Mouse (Mus musculus): ENCODE data around the gene Ferd3l. TPM values are rescaled to one million over a fixed set of nuclear protein-coding genes. Genes with fewer than 3 reads are reported as not detected.

Gene Ferd3l
- polyA plus RNA-seq, 1 experiment, result not detected

GRCm38 (mm10) chr12:33954931-33955565 is 26.8 kb downstream of the Ferd3l start:
- Histone ChIP-seq H3K36me3 (ENCODE audit: control insufficient read depth, insufficient read depth, low read length, poor library complexity, severe bottlenecking) (no peaks in the 10 kb centered on the region), H3K27me3 (ENCODE audit: control insufficient read depth, insufficient read depth, low read length, poor library complexity, severe bottlenecking) (peaks cover 24% of the 10 kb centered on the region), H3K9me3 (replicated peaks; ENCODE audit: control insufficient read depth, insufficient read depth, low read length, poor library complexity, severe bottlenecking) (no peaks in the 10 kb centered on the region), H3K4me3 (ENCODE audit: low read depth, low read length) (no peak overlapping the region), H3K27ac (ENCODE audit: insufficient read depth, low read length) (no peak overlapping the region), H3K9ac (ENCODE audit: low read depth, poor library complexity, severe bottlenecking) (no peak overlapping the region), H3K4me1 (ENCODE audit: control insufficient read depth, insufficient read depth, low read length) (no peaks in the 10 kb centered on the region)
- TF ChIP-seq EP300 (IDR thresholded peaks at IDR 0.05; ENCODE audit: insufficient read depth, low read depth, low read length) (no peak), POLR2A (IDR thresholded peaks at IDR 0.05; ENCODE audit: insufficient read depth, low read length) (no peak), CTCF (IDR thresholded peaks at IDR 0.05; ENCODE audit: low read depth, low read length) (no peak)

DNA sequence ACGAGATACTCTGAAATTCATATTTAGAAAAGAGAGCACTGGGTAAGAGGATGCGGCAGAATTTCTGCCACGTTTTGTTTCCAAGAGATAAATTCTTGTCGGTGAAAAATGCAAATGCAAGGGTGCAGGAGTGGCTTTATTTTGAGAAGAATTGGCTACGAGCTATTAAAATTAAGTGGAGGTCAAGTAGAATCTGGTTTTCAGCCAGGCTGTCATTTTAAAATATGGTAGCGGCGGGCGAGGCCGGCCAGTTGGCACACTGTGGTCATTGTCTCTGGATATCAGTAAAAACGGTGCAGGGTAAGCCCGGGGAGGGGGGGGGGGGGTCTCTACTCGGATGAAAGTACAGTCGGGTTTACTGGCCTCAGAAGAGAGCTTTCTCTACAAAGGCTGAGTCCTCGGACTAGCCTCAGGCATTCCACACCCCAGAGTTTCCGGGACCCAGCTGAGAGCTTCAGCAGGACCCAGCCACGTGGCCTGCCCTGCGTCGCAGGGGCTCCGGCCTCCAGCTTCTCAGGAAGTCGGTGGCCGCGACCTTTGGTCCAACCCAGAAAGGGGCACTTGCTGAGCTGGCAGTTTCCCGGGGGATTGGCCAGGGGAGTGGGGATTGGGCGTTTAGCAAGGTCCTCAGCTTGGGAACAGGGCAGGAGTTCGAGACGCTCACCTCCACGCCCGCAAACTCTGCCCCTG is 27.5 kb downstream of the Ferd3l start:
- Histone ChIP-seq H3K4me3 (ENCODE audit: low read depth, low read length) (no peak overlapping the region), H3K27me3 (ENCODE audit: control insufficient read depth, insufficient read depth, low read length, poor library complexity, severe bottlenecking) (peaks cover 24% of the 10 kb centered on the region), H3K27ac (ENCODE audit: insufficient read depth, low read length) (no peak overlapping the region), H3K9ac (ENCODE audit: low read depth, poor library complexity, severe bottlenecking) (no peak overlapping the region), H3K4me1 (ENCODE audit: control insufficient read depth, insufficient read depth, low read length) (no peaks in the 10 kb centered on the region), H3K9me3 (replicated peaks; ENCODE audit: control insufficient read depth, insufficient read depth, low read length, poor library complexity, severe bottlenecking) (no peaks in the 10 kb centered on the region), H3K36me3 (ENCODE audit: control insufficient read depth, insufficient read depth, low read length, poor library complexity, severe bottlenecking) (no peaks in the 10 kb centered on the region)
- TF ChIP-seq EP300 (IDR thresholded peaks at IDR 0.05; ENCODE audit: insufficient read depth, low read depth, low read length) (0 out of 2 replicates have a peak, but pooled peaks have one; percentile 1), POLR2A (IDR thresholded peaks at IDR 0.05; ENCODE audit: insufficient read depth, low read length) (no peak)

GRCm38 (mm10) chr12:33956576-33957399 is 28.6 kb downstream of the Ferd3l start:
- Histone ChIP-seq H3K9ac (ENCODE audit: low read depth, poor library complexity, severe bottlenecking) (peak overlapping the region; percentile 72), H3K9me3 (replicated peaks; ENCODE audit: control insufficient read depth, insufficient read depth, low read length, poor library complexity, severe bottlenecking) (no peaks in the 10 kb centered on the region), H3K27ac (ENCODE audit: insufficient read depth, low read length) (no peak overlapping the region), H3K4me3 (ENCODE audit: low read depth, low read length) (peak overlapping the region; percentile 62), H3K27me3 (ENCODE audit: control insufficient read depth, insufficient read depth, low read length, poor library complexity, severe bottlenecking) (peaks cover 25% of the 10 kb centered on the region), H3K36me3 (ENCODE audit: control insufficient read depth, insufficient read depth, low read length, poor library complexity, severe bottlenecking) (no peaks in the 10 kb centered on the region), H3K4me1 (ENCODE audit: control insufficient read depth, insufficient read depth, low read length) (no peaks in the 10 kb centered on the region)
- TF ChIP-seq EP300 (IDR thresholded peaks at IDR 0.05; ENCODE audit: insufficient read depth, low read depth, low read length) (no peak), CTCF (IDR thresholded peaks at IDR 0.05; ENCODE audit: low read depth, low read length) (no peak), POLR2A (IDR thresholded peaks at IDR 0.05; ENCODE audit: insufficient read depth, low read length) (no peak)

DNA sequence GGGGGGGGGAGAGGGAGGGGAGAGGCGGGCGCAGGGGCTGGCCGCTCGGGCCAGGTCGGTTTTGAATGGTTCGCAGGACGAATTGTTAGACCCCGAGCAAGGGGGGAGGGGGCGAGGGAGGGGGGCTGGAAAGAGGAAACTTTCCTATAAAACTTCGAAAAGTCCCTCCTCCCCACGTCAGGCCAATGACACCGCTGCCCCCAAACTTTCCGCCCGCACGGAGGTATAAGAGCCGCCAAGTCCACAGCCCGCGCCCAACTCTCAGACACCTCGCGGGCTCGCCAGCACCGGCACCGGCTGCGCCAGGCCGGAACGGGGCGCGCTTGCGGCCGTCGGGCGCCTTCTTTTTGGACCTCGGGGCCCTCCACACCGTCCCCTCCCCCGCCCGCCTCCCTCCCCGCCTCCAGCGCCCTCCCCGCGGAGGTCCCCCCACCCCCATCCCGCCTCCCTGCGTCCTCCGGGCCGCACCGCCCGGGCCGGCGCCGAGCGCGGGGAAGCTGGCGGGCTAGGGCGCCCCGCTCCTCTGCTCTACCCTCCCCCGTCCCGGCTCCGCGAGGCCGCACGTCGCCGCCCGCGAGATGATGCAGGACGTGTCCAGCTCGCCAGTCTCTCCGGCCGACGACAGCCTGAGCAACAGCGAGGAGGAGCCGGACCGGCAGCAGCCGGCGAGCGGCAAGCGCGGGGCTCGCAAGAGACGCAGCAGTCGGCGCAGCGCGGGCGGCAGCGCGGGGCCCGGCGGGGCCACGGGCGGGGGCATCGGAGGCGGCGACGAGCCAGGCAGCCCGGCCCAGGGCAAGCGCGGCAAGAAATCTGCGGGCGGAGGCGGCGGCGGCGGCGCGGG is 29.4 kb downstream of the Ferd3l start, which contains the start of gene Twist1:
Gene Twist1, plus strand, starts transcription at position 272 of the 841 bp plus-strand sequence.
- no peak within 1 kb of the TSS for H3K27ac ChIP-seq (ENCODE audit: insufficient read depth, low read length)
- TF ChIP-seq EP300 (IDR thresholded peaks at IDR 0.05; ENCODE audit: insufficient read depth, low read depth, low read length) (no peak), POLR2A (IDR thresholded peaks at IDR 0.05; ENCODE audit: insufficient read depth, low read length) (no peak), CTCF (IDR thresholded peaks at IDR 0.05; ENCODE audit: low read depth, low read length) (no peak)
- H3K4me3 ChIP-seq (ENCODE audit: low read depth, low read length), result peak within 1 kb of the TSS; percentile 72
- H3K27me3 ChIP-seq (ENCODE audit: control insufficient read depth, insufficient read depth, low read length, poor library complexity, severe bottlenecking), result peaks cover 25% of the 10 kb centered on the region
- no peaks in the 10 kb centered on the region for H3K4me1 ChIP-seq (ENCODE audit: control insufficient read depth, insufficient read depth, low read length)
- H3K36me3 ChIP-seq (ENCODE audit: control insufficient read depth, insufficient read depth, low read length, poor library complexity, severe bottlenecking), result no peaks in the 10 kb centered on the region
- peak within 1 kb of the TSS; percentile 72 for H3K9ac ChIP-seq (ENCODE audit: low read depth, poor library complexity, severe bottlenecking)
- no peaks in the 10 kb centered on the region for H3K9me3 ChIP-seq (replicated peaks; ENCODE audit: control insufficient read depth, insufficient read depth, low read length, poor library complexity, severe bottlenecking)
